Mouse (Mus musculus) lung, adult 2 months (tissue): Measurements from ENCODE around the gene Pgap2. TPM values are rescaled to one million over a fixed set of nuclear protein-coding genes. Genes with fewer than 3 reads are reported as not detected.
A peak's percentile ranks its signal among the peaks of the same experiment; 100 is the strongest.

Source experiments
- DNase-seq: peaks from one replicate; pipeline ENCODE4 v3.0.0; 2022
- H3K4me1 ChIP-seq: fragments of 200-500 bp; 2 replicates; pipeline ENCODE4 v1.6.1; 2011; ENCODE audit warnings: low read length; ENCODE audit not compliant: control insufficient read depth, insufficient read depth
- H3K4me3 ChIP-seq: fragments of 200-500 bp; replicated peaks from 2 replicates; pipeline ENCODE3; 2011; ENCODE audit warnings: low read depth, mild to moderate bottlenecking, control low read depth, low read length; ENCODE audit errors: extremely low read depth
- CTCF ChIP-seq: fragments of 200-500 bp; IDR thresholded peaks from 2 replicates; pipeline ENCODE4 v1.5.1; 2011; ENCODE audit warnings: mild to moderate bottlenecking, low read length, control low read depth; ENCODE audit not compliant: insufficient read depth
- POLR2A ChIP-seq: fragments of 200-500 bp; IDR thresholded peaks from 2 replicates; pipeline ENCODE4 v1.6.1; 2011; ENCODE audit warnings: low read depth, mild to moderate bottlenecking, control low read depth, low read length, borderline replicate concordance; ENCODE audit errors: extremely low read depth
- WGBS: fragments of 180-500 bp; shearing (Covaris S2); methylation state at CpG from one replicate; pipeline ENCODE4 v1.1.7; 2018; 5-methylcytosine and 5-hydroxymethylcytosine counted together
- polyA plus RNA-seq: library from polyadenylated mRNA; depleted of rRNA; stranded (reverse); fragments of >200 nt; gene quantifications from 2 replicates; pipeline ENCODE4 v1.2.3, GENCODE M21; 2012

Pgap2 gene
- polyA plus RNA-seq, 1 experiment = 180 TPM

DNA sequence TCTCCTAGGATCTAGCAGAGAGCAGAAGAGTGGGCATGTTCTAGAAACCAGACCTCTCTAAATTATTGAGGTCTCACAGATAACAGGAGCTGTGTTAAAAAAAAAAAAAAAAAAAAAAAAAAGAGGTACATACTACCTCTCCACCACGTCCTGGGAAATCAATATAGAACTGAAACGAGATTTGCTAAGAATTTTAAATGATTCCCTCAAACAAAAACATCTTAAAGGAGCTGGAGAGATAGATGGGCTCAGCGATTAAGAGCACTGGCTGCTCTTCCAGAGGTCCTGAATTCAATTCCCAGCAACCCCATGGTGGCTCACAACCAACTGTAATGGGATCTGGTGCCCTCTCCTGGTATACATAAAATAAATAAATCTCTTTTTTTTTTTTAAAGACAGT, 1.1 kb downstream of the Pgap2 start:
- DNase-seq = no peak
- peaks cover 7% of the 10 kb centered on the region; the same call in 1 of the 2 replicates for H3K4me1 ChIP-seq
- H3K4me3 ChIP-seq = peak overlapping the region; percentile 70
- WGBS = 48% methylated on average over 3 of the region's 3 CpGs
- TF ChIP-seq POLR2A (no peak), CTCF (no peak)

DNA sequence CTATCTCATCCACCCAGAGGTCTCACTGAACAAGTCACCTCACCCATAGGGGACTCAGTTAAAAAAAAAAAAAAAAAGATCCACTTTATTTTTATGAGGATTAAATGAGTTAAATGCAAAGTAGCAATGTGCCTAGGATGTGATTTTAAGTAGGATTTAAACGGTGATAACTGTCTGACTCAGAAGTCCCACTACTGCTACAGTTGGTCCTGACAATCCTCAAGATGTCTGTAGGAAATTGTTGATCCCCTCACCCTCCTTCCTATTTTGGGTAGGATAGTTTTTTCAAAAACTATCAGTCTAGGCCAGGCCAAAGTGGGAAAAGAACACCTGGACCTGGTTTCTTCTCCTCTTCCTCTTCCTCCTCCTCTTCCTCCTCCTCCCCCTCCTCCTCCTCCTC, 11.9 kb downstream of the Pgap2 start:
- TF ChIP-seq CTCF (no peak), POLR2A (no peak)
- Histone ChIP-seq H3K4me3 (no peak overlapping the region), H3K4me1 (peaks cover 9% of the 10 kb centered on the region)
- DNase-seq = no peak
- WGBS = 14% methylated on average over 1 of the region's 1 CpGs

DNA sequence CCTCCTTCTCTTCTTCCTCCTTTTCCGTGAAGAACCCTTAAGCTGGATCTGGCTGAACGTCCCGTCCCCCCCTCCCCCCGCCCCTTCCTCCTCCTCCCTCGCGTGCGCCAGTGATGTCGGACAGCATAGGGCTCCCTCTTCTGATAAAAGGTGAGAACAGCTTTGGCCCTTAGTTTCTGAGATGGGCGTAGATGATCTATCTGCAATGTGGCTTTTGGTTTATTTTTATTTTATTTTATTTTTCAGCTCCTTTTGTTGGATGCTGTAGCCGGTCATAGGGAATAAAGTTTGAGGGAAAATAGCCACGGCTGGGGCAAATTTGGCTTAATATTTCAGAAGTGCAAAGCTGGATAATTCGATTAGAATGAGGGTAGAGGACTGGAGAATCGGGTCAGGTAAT, 12.3 kb downstream of the Pgap2 start:
- Histone ChIP-seq H3K4me3 (no peak overlapping the region), H3K4me1 (peaks cover 9% of the 10 kb centered on the region)
- 0% methylated on average over 9 of the region's 13 CpGs for WGBS
- TF ChIP-seq POLR2A = no peak
- TF ChIP-seq CTCF = peak; percentile 55
- DNase-seq = no peak

DNA sequence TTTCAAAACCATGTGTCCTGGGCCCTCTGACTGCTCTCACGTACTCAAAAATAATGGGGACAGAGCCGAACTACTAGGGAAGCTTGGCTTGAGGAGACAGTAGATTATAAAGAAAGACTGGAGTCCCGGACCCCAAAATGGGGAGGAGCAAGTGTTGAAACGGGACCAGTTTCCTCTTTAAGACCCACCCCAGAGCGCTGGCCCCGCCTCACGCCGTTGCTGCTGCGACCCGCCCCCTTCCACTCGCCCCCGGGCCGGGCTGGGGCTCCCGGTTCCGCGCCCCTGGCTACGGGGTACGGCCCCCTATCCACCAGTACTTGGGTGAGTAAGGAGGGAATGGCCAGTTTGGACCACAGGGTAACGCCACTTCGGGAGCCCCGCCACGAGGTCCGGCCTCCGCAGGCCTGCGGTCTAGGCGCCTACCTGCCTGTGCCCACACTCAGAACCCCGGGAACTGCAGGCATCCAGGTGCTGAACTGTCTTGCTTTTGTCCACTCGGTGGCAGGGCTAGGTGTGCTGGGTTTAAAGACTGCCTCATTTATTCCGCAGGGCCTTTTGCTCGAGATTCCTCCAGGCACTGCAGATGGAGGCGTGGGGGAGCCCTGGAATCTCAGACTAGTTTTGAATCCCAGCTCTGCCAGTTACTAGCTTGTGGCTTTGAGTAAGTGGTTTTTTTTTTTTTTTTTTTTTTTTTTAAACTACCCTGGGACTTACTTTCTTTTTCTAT, 13.0 kb downstream of the Pgap2 start:
- DNase-seq = peak; percentile 82
- 2% methylated on average over 31 of the region's 31 CpGs for WGBS
- peaks cover 9% of the 10 kb centered on the region for H3K4me1 ChIP-seq
- TF ChIP-seq CTCF (no peak), POLR2A (peak; percentile 27; the same call in 1 of the 2 replicates)
- H3K4me3 ChIP-seq = peak overlapping the region; percentile 63

DNA sequence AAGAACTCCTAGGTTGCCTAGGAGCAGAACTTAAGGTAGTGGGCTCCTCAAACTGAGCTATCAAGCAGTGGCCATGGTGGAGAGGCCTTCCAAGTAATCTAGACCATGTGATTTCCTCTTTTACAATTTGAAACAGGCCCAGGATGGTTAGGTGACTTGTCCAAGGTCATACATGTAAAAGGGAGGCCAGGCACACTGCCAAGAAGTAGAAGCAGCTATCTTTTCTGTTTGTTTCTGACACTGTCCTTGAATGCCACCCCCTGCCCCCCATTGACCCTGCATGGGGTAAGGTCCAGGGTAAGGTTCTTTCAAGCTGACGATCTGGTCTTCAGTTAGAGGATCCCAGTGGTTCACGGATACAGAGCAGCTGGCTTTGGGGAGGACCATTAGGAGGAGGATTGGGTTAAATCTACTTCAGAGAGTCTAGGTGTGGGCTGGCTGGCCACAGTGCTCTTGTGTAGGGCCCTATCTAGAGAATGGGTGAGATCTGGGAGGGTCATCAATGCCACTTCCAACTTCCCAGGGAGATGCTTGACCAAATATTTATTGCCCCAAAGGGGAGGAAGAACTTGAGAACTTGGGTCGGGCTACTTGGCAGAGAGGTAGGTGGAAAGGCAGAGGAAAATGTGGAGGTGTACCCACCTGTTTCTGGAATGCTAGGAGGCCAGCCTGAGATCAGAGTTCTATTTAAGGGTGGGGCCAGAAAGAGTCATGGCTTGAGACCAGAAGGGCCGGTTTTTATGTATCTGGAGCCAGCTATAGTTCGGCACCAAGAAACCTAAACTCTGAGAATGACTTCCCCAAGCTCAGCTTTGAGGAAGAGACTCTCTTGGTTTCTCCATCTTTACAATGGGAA, 14.1 kb downstream of the Pgap2 start:
- 52% methylated on average over 5 of the region's 5 CpGs for WGBS
- Histone ChIP-seq H3K4me3 (no peak overlapping the region), H3K4me1 (peaks cover 9% of the 10 kb centered on the region)
- peak; percentile 37 for DNase-seq
- TF ChIP-seq POLR2A = no peak
- TF ChIP-seq CTCF = no peak

DNA sequence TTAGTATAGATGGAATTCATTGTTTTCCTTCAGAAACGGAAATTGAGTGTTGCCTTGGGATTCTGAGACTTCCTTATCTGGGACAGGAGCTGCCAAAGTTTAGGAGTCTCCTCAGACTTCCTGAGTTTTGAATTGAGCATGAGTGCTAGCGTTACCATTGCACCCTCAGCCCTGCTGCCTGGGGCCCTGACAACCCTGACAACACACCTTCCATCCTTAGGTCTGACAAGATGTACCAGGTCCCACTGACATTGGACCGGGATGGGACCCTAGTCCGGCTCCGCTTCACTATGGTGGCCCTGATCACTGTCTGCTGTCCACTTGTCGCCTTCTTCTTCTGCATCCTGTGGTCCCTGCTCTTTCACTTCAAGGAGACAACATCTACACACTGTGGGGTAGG, 16.0 kb downstream of the Pgap2 start:
- peaks cover 9% of the 10 kb centered on the region for H3K4me1 ChIP-seq
- H3K4me3 ChIP-seq = no peak overlapping the region
- TF ChIP-seq CTCF = no peak
- TF ChIP-seq POLR2A = no peak
- no peak for DNase-seq
- 76% methylated on average over 6 of the region's 6 CpGs for WGBS

DNA sequence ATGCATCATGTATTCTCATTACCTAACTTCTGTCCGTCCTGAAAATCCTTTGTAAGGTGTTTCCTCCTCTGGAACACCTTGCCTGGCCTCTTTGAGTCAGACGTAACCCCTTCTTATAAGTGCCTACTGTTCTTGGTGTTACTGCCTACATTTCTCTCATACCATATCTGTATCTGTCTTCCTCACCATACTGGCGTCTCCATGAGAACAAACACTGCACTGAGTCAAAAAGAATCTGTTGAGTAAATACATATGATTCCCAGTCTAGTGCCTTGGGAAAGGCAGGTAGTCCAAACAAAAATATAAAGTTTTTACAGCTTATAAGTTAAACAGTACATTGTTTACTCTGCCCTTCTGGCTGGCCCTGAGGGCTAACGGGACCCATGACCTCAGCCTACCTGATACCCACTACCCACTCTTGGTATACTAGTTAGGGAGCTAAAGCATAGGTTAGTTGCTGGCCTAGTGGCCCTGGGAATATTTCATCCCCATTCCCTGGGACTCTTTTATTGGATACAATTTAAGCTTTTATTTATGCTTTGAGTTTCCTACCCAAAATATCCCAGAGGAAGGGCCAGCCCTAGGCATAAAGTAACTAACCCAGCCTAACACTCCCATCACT, 18.2 kb downstream of the Pgap2 start:
- Histone ChIP-seq H3K4me1 (peaks cover 9% of the 10 kb centered on the region), H3K4me3 (no peak overlapping the region)
- no peak for DNase-seq
- WGBS = 70% methylated on average over 4 of the region's 4 CpGs
- TF ChIP-seq POLR2A (no peak), CTCF (no peak)

DNA sequence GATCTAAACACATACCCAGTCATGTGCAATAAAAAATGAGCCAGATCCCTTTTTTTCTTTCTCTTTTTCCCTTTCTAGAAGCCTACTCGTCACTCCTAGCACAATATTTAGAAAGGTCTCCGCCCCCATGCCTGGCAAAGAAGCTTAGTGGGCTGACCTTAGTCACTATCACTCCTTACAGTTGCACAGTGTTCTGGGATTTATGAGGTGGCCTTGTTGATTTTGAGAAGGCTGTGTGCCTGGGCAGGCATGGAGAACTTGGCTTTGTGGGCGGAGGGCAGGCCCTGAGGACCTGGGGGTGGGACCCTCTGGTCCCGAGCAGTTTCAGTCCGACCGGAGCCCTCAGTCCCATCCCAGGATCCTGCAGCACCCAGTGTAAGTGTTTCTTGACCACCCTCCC, 19.8 kb downstream of the Pgap2 start:
- TF ChIP-seq CTCF (no peak), POLR2A (no peak)
- DNase-seq = no peak
- Histone ChIP-seq H3K4me3 (peak overlapping the region; percentile 3), H3K4me1 (peaks cover 6% of the 10 kb centered on the region)
- WGBS = 68% methylated on average over 6 of the region's 6 CpGs

DNA sequence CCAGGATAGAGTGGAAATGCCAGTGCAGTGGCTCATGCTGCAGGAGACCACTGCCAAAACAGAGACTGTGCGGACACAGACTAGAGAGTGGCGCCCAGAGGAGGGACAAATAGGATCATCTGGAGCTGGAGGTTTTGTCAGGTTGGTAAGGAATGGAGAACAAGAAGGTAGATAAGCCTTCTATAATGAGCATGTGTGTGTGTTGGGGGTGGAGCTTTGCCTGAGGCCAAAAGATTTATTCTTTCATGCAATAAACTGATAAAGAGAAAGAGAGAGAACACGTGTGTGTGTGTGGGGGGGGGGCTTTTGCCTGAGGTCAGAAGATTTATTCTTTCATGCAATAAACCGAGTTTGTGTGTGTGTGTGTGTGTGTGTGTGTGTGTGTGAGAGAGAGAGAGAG, 23.1 kb downstream of the Pgap2 start:
- TF ChIP-seq CTCF (no peak), POLR2A (no peak)
- Histone ChIP-seq H3K4me3 (no peak overlapping the region), H3K4me1 (no peaks in the 10 kb centered on the region; the same call in 1 of the 2 replicates)
- 67% methylated on average over 4 of the region's 4 CpGs for WGBS
- no peak for DNase-seq
